Mouse (Mus musculus): ENCODE measurements around the gene Gnaq.

GRCm38 (mm10) chr19:16436335-16437169 is 303.9 kb downstream of the Gnaq start:
- TF ChIP-seq CTCF (IDR thresholded peaks at IDR 0.05; ENCODE audit: control insufficient read depth, insufficient read depth, low read length) (no peak), POLR2A (IDR thresholded peaks at IDR 0.05; ENCODE audit: borderline replicate concordance, control insufficient read depth, low read depth, low read length) (peak; percentile 14; the same call in 1 of the 2 replicates)
